Mouse (Mus musculus) testis, postnatal 10 days (tissue): ENCODE data around the gene Vmn1r191.
A peak's percentile ranks its signal among the peaks of the same experiment; 100 is the strongest.
"Not testable (repeated sequence)": the region's sequence is repeated elsewhere in the genome, so short reads cannot be mapped to it uniquely, and the experiment has no call there.

Experiments
- DNase-seq: peaks from one replicate; pipeline ENCODE4 v3.0.0; 2021; ENCODE audit warnings: low spot score

The Vmn1r191 gene

GRCm38 (mm10) chr13:22183869-22184268 is at the start of gene Vmn1r191:
TSS of gene Vmn1r191 (minus strand) at chr13:22183969.
- no peak for DNase-seq

- not testable (repeated sequence) for DNase-seq
These were observed 39.3 kb upstream of the Vmn1r191 start, which contains the start of gene Vmn1r193 for GRCm38 (mm10) chr13:22223060-22223459. TSS of gene Vmn1r193 (minus strand) at chr13:22223160.

- not testable (repeated sequence) for DNase-seq
These were observed 9.0 kb upstream of the Vmn1r191 start for GRCm38 (mm10) chr13:22192756-22193155.

- no peak for DNase-seq
These were observed 7.3 kb upstream of the Vmn1r191 start, which contains the start of gene Vmn1r192 for GRCm38 (mm10) chr13:22191041-22191440. TSS of gene Vmn1r192 (minus strand) at chr13:22191141.

- no peak for DNase-seq
These were observed 6.6 kb upstream of the Vmn1r191 start for GRCm38 (mm10) chr13:22190385-22190784.

GRCm38 (mm10) chr13:22189313-22189712 is 5.5 kb upstream of the Vmn1r191 start:
- no peak for DNase-seq

- peak; percentile 40 for DNase-seq
These were observed 15.4 kb downstream of the Vmn1r191 start for GRCm38 (mm10) chr13:22168416-22168815.

GRCm38 (mm10) chr13:22136495-22137293 is 47.1 kb downstream of the Vmn1r191 start:
- not testable (repeated sequence) for DNase-seq
